Mouse (Mus musculus): ENCODE measurements around the gene Pogz.

Pogz gene

GRCm38 (mm10) chr3:94837183-94837890 lies at the start of gene Pogz:
Gene Pogz, plus strand, starts transcription at chr3:94837567.
- DNase-seq (ENCODE audit: low read depth, low spot score), result peak; percentile 96

- DNase-seq (ENCODE audit: low read depth, low spot score), result no peak
These were observed 48.3 kb upstream of the Pogz start for GRCm38 (mm10) chr3:94789071-94789470.

- DNase-seq (ENCODE audit: low read depth, low spot score), result no peak
These were observed 47.9 kb upstream of the Pogz start for GRCm38 (mm10) chr3:94789516-94789915.

- no peak for DNase-seq (ENCODE audit: low read depth, low spot score)
These were observed 45.1 kb upstream of the Pogz start for GRCm38 (mm10) chr3:94792258-94792657.

- no peak for DNase-seq (ENCODE audit: low read depth, low spot score)
These were observed 43.7 kb upstream of the Pogz start for GRCm38 (mm10) chr3:94793672-94794071.

- no peak for DNase-seq (ENCODE audit: low read depth, low spot score)
These were observed 43.0 kb upstream of the Pogz start for GRCm38 (mm10) chr3:94794359-94794758.

- no peak for DNase-seq (ENCODE audit: low read depth, low spot score)
These were observed 41.7 kb upstream of the Pogz start for GRCm38 (mm10) chr3:94795596-94796140.

- no peak for DNase-seq (ENCODE audit: low read depth, low spot score)
These were observed 41.2 kb upstream of the Pogz start for GRCm38 (mm10) chr3:94796181-94796580.

- no peak for DNase-seq (ENCODE audit: low read depth, low spot score)
These were observed 33.2 kb upstream of the Pogz start for GRCm38 (mm10) chr3:94804146-94804545.

- no peak for DNase-seq (ENCODE audit: low read depth, low spot score)
These were observed 32.4 kb upstream of the Pogz start for GRCm38 (mm10) chr3:94804976-94805375.

- DNase-seq (ENCODE audit: low read depth, low spot score), result no peak
These were observed 29.1 kb upstream of the Pogz start for GRCm38 (mm10) chr3:94808296-94808695.

- DNase-seq (ENCODE audit: low read depth, low spot score), result peak; percentile 54
These were observed 25.7 kb upstream of the Pogz start for GRCm38 (mm10) chr3:94811628-94812027.

- no peak for DNase-seq (ENCODE audit: low read depth, low spot score)
These were observed 23.7 kb upstream of the Pogz start for GRCm38 (mm10) chr3:94813651-94814050.

GRCm38 (mm10) chr3:94814063-94814462 lies 23.3 kb upstream of the Pogz start:
- DNase-seq (ENCODE audit: low read depth, low spot score), result no peak

- DNase-seq (ENCODE audit: low read depth, low spot score), result no peak
These were observed 22.7 kb upstream of the Pogz start for GRCm38 (mm10) chr3:94814663-94815062.

- peak; percentile 21 for DNase-seq (ENCODE audit: low read depth, low spot score)
These were observed 21.8 kb upstream of the Pogz start for GRCm38 (mm10) chr3:94815603-94816002.

- DNase-seq (ENCODE audit: low read depth, low spot score), result no peak
These were observed 19.6 kb upstream of the Pogz start for GRCm38 (mm10) chr3:94817731-94818130.

GRCm38 (mm10) chr3:94819452-94820425 lies 17.6 kb upstream of the Pogz start:
- DNase-seq (ENCODE audit: low read depth, low spot score), result no peak

- peak; percentile 24 for DNase-seq (ENCODE audit: low read depth, low spot score)
These were observed 16.2 kb upstream of the Pogz start for GRCm38 (mm10) chr3:94821008-94821638.

GRCm38 (mm10) chr3:94822082-94822481 lies 15.3 kb upstream of the Pogz start:
- DNase-seq (ENCODE audit: low read depth, low spot score), result no peak

- DNase-seq (ENCODE audit: low read depth, low spot score), result no peak
These were observed 13.3 kb upstream of the Pogz start for GRCm38 (mm10) chr3:94824110-94824509.

GRCm38 (mm10) chr3:94832100-94832499 lies 5.3 kb upstream of the Pogz start:
- no peak for DNase-seq (ENCODE audit: low read depth, low spot score)

All from CD4-positive, CD25-positive, alpha-beta regulatory T cell, adult 2 months (primary cell).